Mouse (Mus musculus): ENCODE measurements around the gene Olfr149. TPM values are rescaled to one million over a fixed set of nuclear protein-coding genes. Genes with fewer than 3 reads are reported as not detected.
"Not testable (repeated sequence)": the region's sequence is repeated elsewhere in the genome, so short reads cannot be mapped to it uniquely, and the experiment has no call there.

The Olfr149 gene
- not detected for total RNA-seq (2021)
- long read RNA-seq, experiment 1 = 0 reads
- long read RNA-seq, experiment 2 = 0 reads

- DNase-seq = no peak
These were observed at the start of gene Olfr149 for GRCm38 (mm10) chr9:39707017-39707416. Olfr149 (minus strand) TSS chr9:39707117.

- DNase-seq = no peak
These were observed 39.5 kb upstream of the Olfr149 start for GRCm38 (mm10) chr9:39746428-39746827.

GRCm38 (mm10) chr9:39745949-39746348 is 39.0 kb upstream of the Olfr149 start, which contains the start of gene Olfr967:
Olfr967 (plus strand) TSS chr9:39746249.
- no peak for DNase-seq

GRCm38 (mm10) chr9:39740741-39741140 is 33.8 kb upstream of the Olfr149 start:
- no peak for DNase-seq

- DNase-seq = no peak
These were observed 23.8 kb upstream of the Olfr149 start, which contains the start of gene Olfr150 for GRCm38 (mm10) chr9:39730678-39731077. Olfr150 (plus strand) TSS chr9:39730978.

- no peak for DNase-seq
These were observed 4.1 kb upstream of the Olfr149 start, which contains the start of gene Olfr965 for GRCm38 (mm10) chr9:39711053-39711452. Olfr965 (plus strand) TSS chr9:39711353.

GRCm38 (mm10) chr9:39708958-39709357 is 2.0 kb upstream of the Olfr149 start:
- DNase-seq = peak in 1 of 2 experiments; percentile 1

- not testable (repeated sequence) for DNase-seq
These were observed 5.8 kb downstream of the Olfr149 start for GRCm38 (mm10) chr9:39701123-39701522.

- no peak for DNase-seq
These were observed 27.6 kb downstream of the Olfr149 start for GRCm38 (mm10) chr9:39679280-39679679.

- no peak for DNase-seq
These were observed 28.4 kb downstream of the Olfr149 start for GRCm38 (mm10) chr9:39678557-39678956.

- DNase-seq = no peak
These were observed 32.1 kb downstream of the Olfr149 start for GRCm38 (mm10) chr9:39674820-39675219.

GRCm38 (mm10) chr9:39669723-39670122 is 37.2 kb downstream of the Olfr149 start:
- DNase-seq = no peak

- DNase-seq = no peak
These were observed 40.0 kb downstream of the Olfr149 start, which contains the start of gene Olfr963 for GRCm38 (mm10) chr9:39666905-39667304. Olfr963 (plus strand) TSS chr9:39667205.

- no peak for DNase-seq
These were observed 52.0 kb downstream of the Olfr149 start for GRCm38 (mm10) chr9:39654756-39655396.

Other genes with a start within 250 kb of the Olfr149 start
- not detected for gene Olfr955, start 235.2 kb downstream of the Olfr149 start, total RNA-seq (2021)
- gene Olfr44, start 213.1 kb downstream of the Olfr149 start, total RNA-seq (2021) = not detected
- gene Olfr957, start 191.3 kb downstream of the Olfr149 start, total RNA-seq (2021) = not detected
- not detected for gene Olfr958, start 153.1 kb downstream of the Olfr149 start, total RNA-seq (2021)
- gene Olfr959, start 131.5 kb downstream of the Olfr149 start, total RNA-seq (2021) = not detected
- gene AW551984, start 102.7 kb downstream of the Olfr149 start, total RNA-seq (2021) = 1 to 10 TPM; 6.6 to 7.9 TPM
- gene Olfr148, start 96.5 kb downstream of the Olfr149 start, total RNA-seq (2021) = not detected
- gene Olfr960, start 85.7 kb downstream of the Olfr149 start, total RNA-seq (2021) = not detected
- not detected for gene Olfr961, start 62.0 kb downstream of the Olfr149 start, total RNA-seq (2021)
- gene Olfr963, start 39.9 kb downstream of the Olfr149 start, total RNA-seq (2021) = not detected
- gene Olfr965, start 4.2 kb upstream of the Olfr149 start, total RNA-seq (2021) = not detected
- not detected for gene Olfr150, start 23.9 kb upstream of the Olfr149 start, total RNA-seq (2021)
- not detected for gene Olfr967, start 39.1 kb upstream of the Olfr149 start, total RNA-seq (2021)
- gene Olfr968, start 76.1 kb upstream of the Olfr149 start, total RNA-seq (2021) = not detected
- not detected for gene Olfr969, start 83.8 kb upstream of the Olfr149 start, total RNA-seq (2021)
- not detected for gene Olfr970, start 101.7 kb upstream of the Olfr149 start, total RNA-seq (2021)
- not detected for gene Olfr971, start 129.8 kb upstream of the Olfr149 start, total RNA-seq (2021)
- gene Olfr972, start 159.3 kb upstream of the Olfr149 start, total RNA-seq (2021) = not detected
- gene Olfr229, start 200.2 kb upstream of the Olfr149 start, total RNA-seq (2021) = not detected
- gene Olfr974, start 230.4 kb upstream of the Olfr149 start, total RNA-seq (2021) = not detected
- not detected for gene Olfr975, start 244.9 kb upstream of the Olfr149 start, total RNA-seq (2021)

All from adrenal gland, postnatal 36 days (tissue).